Mouse (Mus musculus): ENCODE measurements around the gene Spaca4. TPM values are rescaled to one million over a fixed set of nuclear protein-coding genes. Genes with fewer than 3 reads are reported as not detected.

Spaca4 gene
- polyA plus RNA-seq (2015; fragmentation: Nextera tagmentation; extraction: Ambion mirVana): not detected in 2 replicates

DNA sequence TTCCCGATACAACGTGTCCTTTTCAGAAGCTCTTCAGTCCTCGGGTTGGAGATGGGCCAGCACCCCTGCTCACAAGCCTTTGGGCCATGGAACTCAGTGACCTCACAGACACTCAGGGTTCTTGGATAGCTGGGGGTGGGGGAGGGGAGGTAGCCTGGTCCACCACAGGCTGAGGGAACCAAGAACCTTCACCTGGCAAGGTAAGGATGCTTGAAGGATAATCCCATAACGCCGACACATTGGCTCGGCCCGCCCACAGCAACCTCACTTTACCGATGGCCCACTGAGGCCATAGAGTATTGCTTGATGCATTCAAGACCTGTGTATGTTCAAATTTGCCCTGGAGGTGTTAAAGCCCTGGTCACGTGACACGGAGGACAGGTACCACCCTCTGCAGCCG, at the start of gene Spaca4:
Gene Spaca4, minus strand, starts transcription at position 101 of the 400 bp plus-strand sequence.
- Histone ChIP-seq H3K9me3 (ENCODE audit: control insufficient read depth, low read length) (no peaks in the 10 kb centered on the region), H3K4me3 (replicated peaks; ENCODE audit: low read length) (no peak within 1 kb of the TSS), H3K9ac (replicated peaks; ENCODE audit: low read depth, low read length) (no peak within 1 kb of the TSS), H3K36me3 (ENCODE audit: control insufficient read depth, insufficient read depth) (peaks cover 21% of the 10 kb centered on the region), H3K27me3 (replicated peaks; ENCODE audit: control insufficient read depth, insufficient read depth, low read length) (no peaks in the 10 kb centered on the region), H3K4me1 (replicated peaks; ENCODE audit: control insufficient read depth, insufficient read depth, low read length) (no peaks in the 10 kb centered on the region), H3K4me2 (ENCODE audit: low read length) (no peak within 1 kb of the TSS), H3K27ac (ENCODE audit: low read length) (no peak within 1 kb of the TSS)
- no peak for ATAC-seq
- 95% methylated on average over 11 of the region's 11 CpGs for WGBS

- no peak for ATAC-seq
- Histone ChIP-seq H3K36me3 (ENCODE audit: control insufficient read depth, insufficient read depth) (no peaks in the 10 kb centered on the region), H3K9me3 (ENCODE audit: control insufficient read depth, low read length) (no peaks in the 10 kb centered on the region), H3K4me2 (ENCODE audit: low read length) (no peak overlapping the region), H3K4me3 (replicated peaks; ENCODE audit: low read length) (no peak overlapping the region), H3K4me1 (replicated peaks; ENCODE audit: control insufficient read depth, insufficient read depth, low read length) (peaks cover 8% of the 10 kb centered on the region), H3K9ac (replicated peaks; ENCODE audit: low read depth, low read length) (no peak overlapping the region), H3K27ac (ENCODE audit: low read length) (no peak overlapping the region), H3K27me3 (replicated peaks; ENCODE audit: control insufficient read depth, insufficient read depth, low read length) (no peaks in the 10 kb centered on the region)
- 88% methylated on average over 7 of the region's 7 CpGs for WGBS
These were observed 49.6 kb upstream of the Spaca4 start for GRCm38 (mm10) chr7:45775237-45775636.

DNA sequence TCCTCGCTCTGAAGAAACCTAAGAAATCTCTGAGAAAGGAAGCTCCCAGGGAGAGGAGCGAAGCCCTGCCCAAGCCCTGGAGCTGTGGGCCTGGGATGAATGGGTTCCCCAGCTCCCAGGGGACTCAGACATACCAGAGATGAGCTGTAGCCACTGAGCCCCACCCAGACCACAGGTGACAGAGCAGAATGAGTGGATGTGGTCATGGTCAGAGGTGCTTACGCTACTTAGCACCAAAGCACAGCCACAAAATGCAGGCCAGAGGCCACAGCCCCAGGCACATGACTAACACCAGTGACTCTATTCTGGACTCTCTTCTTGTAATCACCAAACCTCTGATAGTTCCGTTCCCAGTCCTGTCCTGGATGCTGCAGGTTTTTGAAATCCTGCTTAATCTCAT, 45.5 kb upstream of the Spaca4 start:
- no peak overlapping the region for H3K9ac ChIP-seq (replicated peaks; ENCODE audit: low read depth, low read length)
- H3K4me2 ChIP-seq (ENCODE audit: low read length): no peak overlapping the region
- H3K27ac ChIP-seq (ENCODE audit: low read length): no peak overlapping the region
- no peaks in the 10 kb centered on the region for H3K4me1 ChIP-seq (replicated peaks; ENCODE audit: control insufficient read depth, insufficient read depth, low read length)
- no peak for ATAC-seq
- no peaks in the 10 kb centered on the region for H3K27me3 ChIP-seq (replicated peaks; ENCODE audit: control insufficient read depth, insufficient read depth, low read length)
- 65% methylated on average over 4 of the region's 4 CpGs for WGBS
- H3K36me3 ChIP-seq (ENCODE audit: control insufficient read depth, insufficient read depth): no peaks in the 10 kb centered on the region
- no peak overlapping the region for H3K4me3 ChIP-seq (replicated peaks; ENCODE audit: low read length)
- H3K9me3 ChIP-seq (ENCODE audit: control insufficient read depth, low read length): no peaks in the 10 kb centered on the region

DNA sequence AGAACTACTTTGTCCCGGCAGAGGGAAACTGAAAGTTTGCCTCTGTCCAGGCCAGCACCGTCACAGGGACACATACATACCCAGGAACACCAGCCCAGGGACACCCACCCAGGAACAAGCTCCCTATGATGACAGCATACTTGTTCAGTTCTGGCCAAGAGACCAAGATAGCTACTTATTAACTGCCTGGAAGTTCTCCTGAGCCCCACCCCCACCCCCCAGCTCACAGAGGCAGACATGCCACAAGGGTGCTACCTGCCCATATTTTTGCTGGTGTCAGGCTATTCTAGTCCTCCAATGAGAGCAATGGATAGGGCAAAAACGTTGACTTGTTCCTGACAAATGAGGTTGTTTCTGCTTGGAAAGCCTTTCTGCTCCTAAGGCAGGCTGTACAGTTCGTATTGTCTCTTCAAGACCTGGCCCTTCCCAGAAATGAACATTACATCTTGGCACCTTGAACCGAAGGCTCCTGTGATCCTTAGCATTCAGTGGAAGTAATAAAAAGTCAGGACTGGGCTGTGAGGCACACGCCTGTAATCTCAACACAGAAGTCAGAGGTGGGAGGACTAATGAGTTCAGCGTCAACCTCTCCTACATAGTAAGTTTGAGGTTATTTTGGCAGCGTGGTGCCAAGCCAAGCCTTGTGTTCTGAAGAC, 44.9 kb upstream of the Spaca4 start:
- H3K4me1 ChIP-seq (replicated peaks; ENCODE audit: control insufficient read depth, insufficient read depth, low read length): no peaks in the 10 kb centered on the region
- H3K9ac ChIP-seq (replicated peaks; ENCODE audit: low read depth, low read length): no peak overlapping the region
- no peaks in the 10 kb centered on the region for H3K9me3 ChIP-seq (ENCODE audit: control insufficient read depth, low read length)
- no peak overlapping the region for H3K27ac ChIP-seq (ENCODE audit: low read length)
- WGBS: 79% methylated on average over 8 of the region's 8 CpGs
- no peaks in the 10 kb centered on the region for H3K27me3 ChIP-seq (replicated peaks; ENCODE audit: control insufficient read depth, insufficient read depth, low read length)
- no peaks in the 10 kb centered on the region for H3K36me3 ChIP-seq (ENCODE audit: control insufficient read depth, insufficient read depth)
- H3K4me3 ChIP-seq (replicated peaks; ENCODE audit: low read length): no peak overlapping the region
- ATAC-seq: no peak
- no peak overlapping the region for H3K4me2 ChIP-seq (ENCODE audit: low read length)

DNA sequence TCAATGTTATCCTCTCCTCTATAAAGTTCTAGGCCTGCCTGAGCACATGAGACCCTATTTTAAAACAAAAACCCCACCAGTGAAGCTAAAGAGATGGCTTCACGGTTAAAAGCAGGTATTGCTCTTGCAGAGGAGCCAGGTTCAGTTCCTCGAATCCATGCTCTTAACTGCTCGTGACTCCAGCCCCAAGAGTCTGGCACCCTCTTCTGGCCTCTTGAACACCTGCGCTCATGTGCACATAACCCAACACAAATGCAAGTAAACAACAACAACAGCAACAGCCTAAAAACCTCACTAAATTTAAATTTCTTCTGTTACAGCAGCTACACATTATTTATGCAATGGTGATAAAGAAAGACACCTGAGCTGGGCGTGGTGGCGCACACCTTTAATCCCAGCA, 41.9 kb upstream of the Spaca4 start:
- H3K4me1 ChIP-seq (replicated peaks; ENCODE audit: control insufficient read depth, insufficient read depth, low read length): no peaks in the 10 kb centered on the region
- H3K4me3 ChIP-seq (replicated peaks; ENCODE audit: low read length): no peak overlapping the region
- 95% methylated on average over 6 of the region's 6 CpGs for WGBS
- no peak for ATAC-seq
- no peak overlapping the region for H3K27ac ChIP-seq (ENCODE audit: low read length)
- no peaks in the 10 kb centered on the region for H3K36me3 ChIP-seq (ENCODE audit: control insufficient read depth, insufficient read depth)
- H3K4me2 ChIP-seq (ENCODE audit: low read length): no peak overlapping the region
- no peak overlapping the region for H3K9ac ChIP-seq (replicated peaks; ENCODE audit: low read depth, low read length)
- no peaks in the 10 kb centered on the region for H3K27me3 ChIP-seq (replicated peaks; ENCODE audit: control insufficient read depth, insufficient read depth, low read length)
- H3K9me3 ChIP-seq (ENCODE audit: control insufficient read depth, low read length): no peaks in the 10 kb centered on the region

DNA sequence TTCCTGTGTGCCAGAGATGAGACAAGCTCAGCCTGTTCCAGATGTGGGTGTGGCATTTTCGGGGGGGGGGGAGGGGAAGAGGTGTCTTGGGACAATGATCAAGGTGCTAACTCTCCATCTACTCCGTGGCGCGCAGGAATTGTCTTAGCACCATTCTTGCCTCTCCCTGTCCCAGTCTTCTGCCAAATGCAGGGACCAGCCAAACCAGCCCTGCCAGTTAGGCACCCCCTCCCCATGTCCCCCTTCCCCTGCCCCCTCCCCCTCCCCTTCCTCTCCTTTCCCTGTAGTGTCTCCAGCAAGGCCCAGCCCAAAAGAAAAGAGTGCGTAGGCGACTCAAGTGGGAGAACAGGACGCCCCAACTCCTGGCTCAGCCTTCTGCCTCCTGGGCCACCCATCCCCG, 41.2 kb upstream of the Spaca4 start:
- no peak for ATAC-seq
- Histone ChIP-seq H3K27ac (ENCODE audit: low read length) (no peak overlapping the region), H3K4me1 (replicated peaks; ENCODE audit: control insufficient read depth, insufficient read depth, low read length) (no peaks in the 10 kb centered on the region), H3K4me3 (replicated peaks; ENCODE audit: low read length) (no peak overlapping the region), H3K27me3 (replicated peaks; ENCODE audit: control insufficient read depth, insufficient read depth, low read length) (no peaks in the 10 kb centered on the region), H3K36me3 (ENCODE audit: control insufficient read depth, insufficient read depth) (no peaks in the 10 kb centered on the region), H3K9ac (replicated peaks; ENCODE audit: low read depth, low read length) (no peak overlapping the region), H3K4me2 (ENCODE audit: low read length) (no peak overlapping the region), H3K9me3 (ENCODE audit: control insufficient read depth, low read length) (no peaks in the 10 kb centered on the region)
- WGBS: 64% methylated on average over 8 of the region's 8 CpGs

GRCm38 (mm10) chr7:45765995-45766394, 40.4 kb upstream of the Spaca4 start:
- H3K36me3 ChIP-seq (ENCODE audit: control insufficient read depth, insufficient read depth): no peaks in the 10 kb centered on the region
- no peak for ATAC-seq
- no peak overlapping the region for H3K9ac ChIP-seq (replicated peaks; ENCODE audit: low read depth, low read length)
- H3K4me3 ChIP-seq (replicated peaks; ENCODE audit: low read length): no peak overlapping the region
- WGBS: 64% methylated on average over 8 of the region's 8 CpGs
- no peaks in the 10 kb centered on the region for H3K27me3 ChIP-seq (replicated peaks; ENCODE audit: control insufficient read depth, insufficient read depth, low read length)
- no peak overlapping the region for H3K27ac ChIP-seq (ENCODE audit: low read length)
- no peaks in the 10 kb centered on the region for H3K4me1 ChIP-seq (replicated peaks; ENCODE audit: control insufficient read depth, insufficient read depth, low read length)
- H3K4me2 ChIP-seq (ENCODE audit: low read length): no peak overlapping the region
- no peaks in the 10 kb centered on the region for H3K9me3 ChIP-seq (ENCODE audit: control insufficient read depth, low read length)

GRCm38 (mm10) chr7:45760151-45760550, 34.5 kb upstream of the Spaca4 start:
- Histone ChIP-seq H3K9me3 (ENCODE audit: control insufficient read depth, low read length) (no peaks in the 10 kb centered on the region), H3K27me3 (replicated peaks; ENCODE audit: control insufficient read depth, insufficient read depth, low read length) (peaks cover 18% of the 10 kb centered on the region), H3K36me3 (ENCODE audit: control insufficient read depth, insufficient read depth) (no peaks in the 10 kb centered on the region), H3K27ac (ENCODE audit: low read length) (no peak overlapping the region), H3K4me3 (replicated peaks; ENCODE audit: low read length) (no peak overlapping the region), H3K9ac (replicated peaks; ENCODE audit: low read depth, low read length) (no peak overlapping the region), H3K4me1 (replicated peaks; ENCODE audit: control insufficient read depth, insufficient read depth, low read length) (no peaks in the 10 kb centered on the region), H3K4me2 (ENCODE audit: low read length) (no peak overlapping the region)
- 61% methylated on average over 5 of the region's 5 CpGs for WGBS
- ATAC-seq: no peak

DNA sequence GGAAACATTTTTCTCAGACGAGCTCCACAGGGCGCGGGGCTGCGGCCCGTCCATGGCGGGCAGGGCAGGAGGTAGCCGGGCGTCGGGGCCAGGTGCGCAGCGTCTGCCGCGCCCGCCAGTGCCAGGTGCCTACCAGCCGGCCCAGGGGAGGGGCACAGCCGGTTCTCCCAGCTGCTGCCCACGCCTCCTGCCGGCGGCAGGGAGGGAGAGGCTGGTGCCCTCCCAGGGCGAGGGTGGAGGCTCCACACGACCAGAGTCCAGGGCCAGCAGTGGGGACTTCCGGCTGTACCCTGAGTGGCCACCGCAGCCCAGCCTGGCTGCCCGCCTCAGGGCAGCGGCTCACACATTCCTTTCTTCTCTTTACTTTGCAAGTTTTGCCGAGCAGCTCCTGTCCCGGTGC, 33.8 kb upstream of the Spaca4 start:
- no peak overlapping the region for H3K27ac ChIP-seq (ENCODE audit: low read length)
- H3K36me3 ChIP-seq (ENCODE audit: control insufficient read depth, insufficient read depth): no peaks in the 10 kb centered on the region
- no peaks in the 10 kb centered on the region for H3K9me3 ChIP-seq (ENCODE audit: control insufficient read depth, low read length)
- ATAC-seq: no peak
- peaks cover 18% of the 10 kb centered on the region for H3K27me3 ChIP-seq (replicated peaks; ENCODE audit: control insufficient read depth, insufficient read depth, low read length)
- H3K4me2 ChIP-seq (ENCODE audit: low read length): no peak overlapping the region
- no peak overlapping the region for H3K4me3 ChIP-seq (replicated peaks; ENCODE audit: low read length)
- 7% methylated on average over 26 of the region's 27 CpGs for WGBS
- H3K4me1 ChIP-seq (replicated peaks; ENCODE audit: control insufficient read depth, insufficient read depth, low read length): no peaks in the 10 kb centered on the region
- no peak overlapping the region for H3K9ac ChIP-seq (replicated peaks; ENCODE audit: low read depth, low read length)

GRCm38 (mm10) chr7:45755703-45756102, 30.1 kb upstream of the Spaca4 start:
- Histone ChIP-seq H3K36me3 (ENCODE audit: control insufficient read depth, insufficient read depth) (no peaks in the 10 kb centered on the region), H3K27ac (ENCODE audit: low read length) (no peak overlapping the region), H3K4me1 (replicated peaks; ENCODE audit: control insufficient read depth, insufficient read depth, low read length) (no peaks in the 10 kb centered on the region), H3K4me2 (ENCODE audit: low read length) (no peak overlapping the region), H3K27me3 (replicated peaks; ENCODE audit: control insufficient read depth, insufficient read depth, low read length) (peaks cover 18% of the 10 kb centered on the region), H3K4me3 (replicated peaks; ENCODE audit: low read length) (no peak overlapping the region), H3K9me3 (ENCODE audit: control insufficient read depth, low read length) (no peaks in the 10 kb centered on the region), H3K9ac (replicated peaks; ENCODE audit: low read depth, low read length) (no peak overlapping the region)
- WGBS: 55% methylated on average over 6 of the region's 6 CpGs
- no peak for ATAC-seq
